ENCODE assay signal across 33 mouse cellular contexts in the genomic region with DNA sequence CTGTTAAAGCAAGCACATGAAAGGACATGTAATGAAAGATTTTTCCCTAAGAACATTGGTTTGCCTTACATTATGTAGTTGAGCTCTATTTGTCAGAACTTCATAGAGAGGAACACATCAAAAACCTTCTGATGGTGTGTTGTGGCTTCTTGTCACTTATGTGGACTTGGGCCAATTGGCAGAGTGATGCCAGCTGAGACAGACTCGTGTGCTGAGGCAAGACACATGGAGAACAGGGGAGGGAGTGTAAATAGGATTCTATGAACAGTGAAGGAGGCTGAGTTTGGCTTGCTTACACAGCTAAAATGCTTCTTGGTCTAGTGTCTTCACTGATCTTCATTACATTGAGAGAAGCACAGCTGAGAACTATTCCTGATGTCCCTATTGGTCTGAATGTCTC. TPM values are rescaled to one million over a fixed set of nuclear protein-coding genes. Genes with fewer than 3 reads are reported as not detected.
DNase-seq lines count a peak whose midpoint lies in the region; ATAC-seq and TF ChIP-seq lines count a peak whose summit lies in the region.
"Had no signal": no experiment of that assay in that cellular context is flagged by ENCODE, and none has a peak within 500 bp of the region (broad histone marks: within the 10 kb centered on the region; RNA-seq: fewer than 3 reads in every experiment).

No protein-coding gene starts in this region.

- no peak for TF ChIP-seq POLR2A in lung, adult 2 months (IDR thresholded peaks at IDR 0.05; ENCODE audit: borderline replicate concordance, extremely low read depth, low read depth, low read length)

- TF ChIP-seq EP300 in lung, postnatal 0 days (IDR thresholded peaks at IDR 0.05): no peak

- no peaks in the 10 kb centered on the region for H3K4me1 ChIP-seq in lung, embryonic 14.5 days (ENCODE audit: insufficient read depth)
- no peaks in the 10 kb centered on the region for H3K4me1 ChIP-seq in lung, adult 2 months (ENCODE audit: control insufficient read depth, insufficient read depth, low read length)
- H3K4me1 ChIP-seq in lung, postnatal 0 days (ENCODE audit: insufficient read depth, low read depth, low read length): no peaks in the 10 kb centered on the region
- no peaks in the 10 kb centered on the region for H3K4me1 ChIP-seq in forebrain, postnatal 0 days (ENCODE audit: insufficient read depth)
- H3K4me1 ChIP-seq: embryonic facial prominence, embryonic 10.5 days; embryonic facial prominence, embryonic 13.5 days; forebrain, embryonic 10.5 days; forebrain, embryonic 13.5 days; heart, embryonic 12.5 days; heart, embryonic 15.5 days; hindbrain, embryonic 10.5 days; hindbrain, embryonic 13.5 days had no signal

- no peak overlapping the region for H3K9ac ChIP-seq in lung, embryonic 14.5 days
- no peak overlapping the region for H3K9ac ChIP-seq in lung, postnatal 0 days (replicated peaks; ENCODE audit: low read depth)
- no peak overlapping the region for H3K9ac ChIP-seq in forebrain, postnatal 0 days
- H3K9ac ChIP-seq: embryonic facial prominence, embryonic 13.5 days; forebrain, embryonic 13.5 days; heart, embryonic 12.5 days; heart, embryonic 15.5 days; hindbrain, embryonic 13.5 days had no signal

- no peak overlapping the region for H3K4me2 ChIP-seq in lung, embryonic 14.5 days
- no peak overlapping the region for H3K4me2 ChIP-seq in lung, postnatal 0 days (replicated peaks; ENCODE audit: low read depth, low read length)
- H3K4me2 ChIP-seq in forebrain, postnatal 0 days (ENCODE audit: low read depth): no peak overlapping the region
- H3K4me2 ChIP-seq: embryonic facial prominence, embryonic 13.5 days; forebrain, embryonic 13.5 days; heart, embryonic 12.5 days; heart, embryonic 15.5 days; hindbrain, embryonic 13.5 days had no signal

- peak; percentile 81; the same call in 1 of the 2 replicates for ATAC-seq in lung, embryonic 14.5 days (ENCODE audit: insufficient read depth)
- peak; percentile 44 for ATAC-seq in lung, postnatal 0 days
- no peak for ATAC-seq in forebrain, postnatal 0 days
- ATAC-seq: forebrain, embryonic 13.5 days; forebrain, embryonic 16.5 days; hindbrain, embryonic 16.5 days; Patski had no signal

- no peaks in the 10 kb centered on the region for H3K9me3 ChIP-seq in lung, embryonic 14.5 days (ENCODE audit: low read depth, low read length)
- H3K9me3 ChIP-seq in lung, postnatal 0 days (ENCODE audit: low read length): no peaks in the 10 kb centered on the region
- no peaks in the 10 kb centered on the region for H3K9me3 ChIP-seq in forebrain, postnatal 0 days (ENCODE audit: low read length)
- H3K9me3 ChIP-seq: embryonic facial prominence, embryonic 10.5 days; embryonic facial prominence, embryonic 13.5 days; forebrain, embryonic 10.5 days; forebrain, embryonic 13.5 days; G1E; heart, embryonic 12.5 days; heart, embryonic 15.5 days; hindbrain, embryonic 10.5 days; hindbrain, embryonic 13.5 days had no signal

- no peaks in the 10 kb centered on the region for H3K27me3 ChIP-seq in lung, embryonic 14.5 days (ENCODE audit: insufficient read depth, low read length)
- H3K27me3 ChIP-seq in lung, postnatal 0 days (replicated peaks; ENCODE audit: insufficient read depth, low read length): no peaks in the 10 kb centered on the region
- no peaks in the 10 kb centered on the region for H3K27me3 ChIP-seq in forebrain, postnatal 0 days (ENCODE audit: insufficient read depth, low read length)
- H3K27me3 ChIP-seq: CH12.LX; forebrain, embryonic 13.5 days; heart, embryonic 12.5 days; heart, embryonic 15.5 days; hindbrain, embryonic 13.5 days had no signal

- TF ChIP-seq CTCF in lung, embryonic 14.5 days (IDR thresholded peaks at IDR 0.05; ENCODE audit: low read depth): no peak
- no peak for TF ChIP-seq CTCF in lung, adult 2 months (IDR thresholded peaks at IDR 0.05; ENCODE audit: insufficient read depth, low read length)
- TF ChIP-seq CTCF in lung, postnatal 0 days (IDR thresholded peaks at IDR 0.05): no peak
- TF ChIP-seq CTCF in forebrain, postnatal 0 days (IDR thresholded peaks at IDR 0.05; ENCODE audit: low read depth): no peak

- WGBS in lung, embryonic 14.5 days: 0% methylated on average over 1 of the region's 1 CpGs
- WGBS in lung, adult 2 months: 31% methylated on average over 1 of the region's 1 CpGs
- WGBS in lung, postnatal 0 days: 10% methylated on average over 1 of the region's 1 CpGs
- WGBS in forebrain, postnatal 0 days: 25% methylated on average over 1 of the region's 1 CpGs

- peak; percentile 62 for DNase-seq in lung, embryonic 14.5 days
- DNase-seq in lung, adult 2 months: no peak
- DNase-seq in lung, postnatal 0 days (ENCODE audit: low spot score): peak; percentile 29
- no peak for DNase-seq in lung, adult 18-20 months
- peak; percentile 3 for DNase-seq in lung, postnatal 14 days
- no peak for DNase-seq in forebrain, postnatal 0 days
- DNase-seq: adrenal gland, postnatal 10 days; adrenal gland, postnatal 36 days; B cell, adult 2 months; cerebellum, adult 11-12 months; cerebellum, adult 8-10 months; cerebellum, postnatal 10 days; cerebellum, postnatal 36 days; embryo, embryonic 11 days; gastrocnemius, adult 2 months; gastrocnemius, postnatal 14 days; heart, adult 11 months; heart, postnatal 10 days; heart, postnatal 36 days had no signal

- H3K27ac ChIP-seq in lung, embryonic 14.5 days (ENCODE audit: low read depth): no peak overlapping the region
- no peak overlapping the region for H3K27ac ChIP-seq in lung, postnatal 0 days (ENCODE audit: low read length)
- no peak overlapping the region for H3K27ac ChIP-seq in forebrain, postnatal 0 days (ENCODE audit: low read depth, low read length)
- H3K27ac ChIP-seq: embryonic facial prominence, embryonic 10.5 days; embryonic facial prominence, embryonic 13.5 days; forebrain, embryonic 10.5 days; forebrain, embryonic 13.5 days; gastrocnemius, adult 2 months; heart, embryonic 15.5 days; hindbrain, embryonic 10.5 days; hindbrain, embryonic 13.5 days had no signal

- no peaks in the 10 kb centered on the region for H3K36me3 ChIP-seq in lung, embryonic 14.5 days (ENCODE audit: insufficient read depth)
- H3K36me3 ChIP-seq in lung, postnatal 0 days (ENCODE audit: insufficient read depth, low read length): no peaks in the 10 kb centered on the region
- no peaks in the 10 kb centered on the region for H3K36me3 ChIP-seq in forebrain, postnatal 0 days (ENCODE audit: insufficient read depth)
- H3K36me3 ChIP-seq: embryonic facial prominence, embryonic 10.5 days; embryonic facial prominence, embryonic 13.5 days; forebrain, embryonic 10.5 days; G1E; heart, embryonic 12.5 days; heart, embryonic 15.5 days; hindbrain, embryonic 10.5 days; hindbrain, embryonic 13.5 days had no signal

- no peak overlapping the region for H3K4me3 ChIP-seq in lung, embryonic 14.5 days (ENCODE audit: low read depth, low read length)
- no peak overlapping the region for H3K4me3 ChIP-seq in lung, adult 2 months (replicated peaks; ENCODE audit: extremely low read depth, low read depth, low read length)
- H3K4me3 ChIP-seq in lung, postnatal 0 days (ENCODE audit: low read depth, low read length): no peak overlapping the region
- no peak overlapping the region for H3K4me3 ChIP-seq in forebrain, postnatal 0 days (ENCODE audit: low read depth, low read length)
- H3K4me3 ChIP-seq: embryonic facial prominence, embryonic 10.5 days; embryonic facial prominence, embryonic 13.5 days; erythroblast, embryonic 14.5 days; forebrain, embryonic 10.5 days; forebrain, embryonic 13.5 days; gastrocnemius, adult 2 months; heart, embryonic 12.5 days; heart, embryonic 15.5 days; hindbrain, embryonic 10.5 days; hindbrain, embryonic 13.5 days had no signal

RNA-seq across cellular contexts. Expression of gene Zxdb, which starts 35.6 kb away (rescaled TPM):
- 2.4 and 2.9 TPM in 2 replicates for polyA plus RNA-seq in lung, embryonic 14.5 days (2014; fragmentation: Nextera tagmentation; extraction: Ambion mirVana)
- polyA plus RNA-seq in lung, adult 2 months (2012; rRNA removed): 3.7 and 4.9 TPM in 2 replicates
- polyA plus RNA-seq in lung, postnatal 0 days (2015; fragmentation: Nextera tagmentation; extraction: Ambion mirVana): 1.8 and 1.9 TPM in 2 replicates
- total RNA-seq in forebrain, postnatal 0 days (2014; rRNA removed): 18.2 and 25.9 TPM in 2 replicates
- 1.4 TPM in 2 replicates for polyA plus RNA-seq in forebrain, postnatal 0 days (2015; fragmentation: Nextera tagmentation; extraction: Ambion mirVana)

Comparison
In these comparisons a context has a peak if more than half of its experiments do, and no peak if none do; other contexts are left out.
1. DNase-seq: peak in lung, embryonic 14.5 days (single experiment), lung, postnatal 0 days (single experiment) and lung, postnatal 14 days (single experiment); none in lung, adult 2 months (single experiment), lung, adult 18-20 months (0 of 2) and forebrain, postnatal 0 days (single experiment).